Mouse (Mus musculus): ENCODE results near the gene Spen.

- TF ChIP-seq CTCF (IDR thresholded peaks at IDR 0.05; ENCODE audit: borderline replicate concordance, control insufficient read depth, extremely low read depth, insufficient read depth, low read length, poor library complexity) (no peak), POLR2A (IDR thresholded peaks at IDR 0.05; ENCODE audit: control insufficient read depth, extremely low read depth, insufficient read depth, low read length, poor library complexity) (no peak)
Measured at GRCm38 (mm10) chr4:141512145-141512544, 26.3 kb downstream of the Spen start.

All from thymus, adult 2 months (tissue).